Mouse (Mus musculus) liver, postnatal 0 days (tissue): ENCODE measurements around the gene Gcnt4. TPM values are rescaled to one million over a fixed set of nuclear protein-coding genes. Genes with fewer than 3 reads are reported as not detected.

Source experiments
- ATAC-seq: fragments of 200-750 bp; cut with Nextera tagmentation; 2 replicates; pipeline ENCODE4 v1.8.0; 2017; ENCODE audit warnings: mild to moderate bottlenecking, moderate library complexity
- DNase-seq: peaks from one replicate; pipeline ENCODE4 v3.0.0-alpha.2; 2016
- H3K27ac ChIP-seq: fragments of 300-500 bp; sonication (generic); 2 replicates; pipeline ENCODE4 v1.5.1; 2014; ENCODE audit warnings: antibody characterized with exemption, moderate library complexity, mild to moderate bottlenecking, low read depth
- H3K27me3 ChIP-seq: fragments of 300-500 bp; sonication (generic); 2 replicates; pipeline ENCODE4 v1.6.1; 2014; ENCODE audit warnings: low read length, control low read depth, mixed read lengths; ENCODE audit not compliant: insufficient read depth
- H3K36me3 ChIP-seq: fragments of 300-500 bp; sonication (generic); replicated peaks from 2 replicates; pipeline ENCODE4 v1.6.1; 2014; ENCODE audit warnings: mild to moderate bottlenecking, control low read depth, low read length, moderate library complexity, mixed read lengths; ENCODE audit not compliant: insufficient read depth
- H3K4me1 ChIP-seq: fragments of 300-500 bp; sonication (generic); 2 replicates; pipeline ENCODE4 v1.6.1; 2014; ENCODE audit warnings: antibody characterized with exemption, mild to moderate bottlenecking, control low read depth; ENCODE audit not compliant: insufficient read depth
- H3K4me2 ChIP-seq: fragments of 300-500 bp; sonication (generic); 2 replicates; pipeline ENCODE4 v1.6.1; 2014; ENCODE audit warnings: low read depth, mild to moderate bottlenecking, low read length, moderate library complexity, mixed read lengths
- H3K4me3 ChIP-seq: fragments of 300-500 bp; sonication (generic); 2 replicates; pipeline ENCODE4 v1.5.1; 2014; ENCODE audit warnings: low read depth, low read length
- H3K9ac ChIP-seq: fragments of 300-500 bp; sonication (generic); replicated peaks from 2 replicates; pipeline ENCODE4 v1.6.1; 2014; ENCODE audit warnings: mild to moderate bottlenecking, moderate library complexity
- H3K9me3 ChIP-seq: fragments of 300-500 bp; sonication (generic); 2 replicates; pipeline ENCODE4 v1.6.1; 2016; ENCODE audit warnings: mild to moderate bottlenecking, control low read depth, low read length, mixed read lengths
- CTCF ChIP-seq: sonication (generic); IDR thresholded peaks from 2 replicates; pipeline ENCODE4 v1.5.1; 2016; ENCODE audit warnings: antibody characterized with exemption, low read depth
- EP300 ChIP-seq: IDR thresholded peaks from 2 replicates; pipeline ENCODE4 v1.6.1; 2016; ENCODE audit warnings: antibody characterized with exemption, low read depth, mild to moderate bottlenecking
- WGBS: fragments of 180-500 bp; shearing (Covaris S2); extraction: QIAGEN DNeasy Blood & Tissue Kit; methylation state at CpG from one replicate; pipeline ENCODE4 v1.1.7; 2014; ENCODE audit not compliant: insufficient replicate concordance; 5-methylcytosine and 5-hydroxymethylcytosine counted together
- polyA plus RNA-seq: library from polyadenylated mRNA; unstranded; fragments of >200 nt; fragmentation: Nextera tagmentation; extraction: Ambion mirVana; gene quantifications from 2 replicates; pipeline ENCODE4 v1.2.1, GENCODE M21; 2015

The Gcnt4 gene
- 0.45 and 0.72 TPM in 2 replicates for polyA plus RNA-seq

DNA sequence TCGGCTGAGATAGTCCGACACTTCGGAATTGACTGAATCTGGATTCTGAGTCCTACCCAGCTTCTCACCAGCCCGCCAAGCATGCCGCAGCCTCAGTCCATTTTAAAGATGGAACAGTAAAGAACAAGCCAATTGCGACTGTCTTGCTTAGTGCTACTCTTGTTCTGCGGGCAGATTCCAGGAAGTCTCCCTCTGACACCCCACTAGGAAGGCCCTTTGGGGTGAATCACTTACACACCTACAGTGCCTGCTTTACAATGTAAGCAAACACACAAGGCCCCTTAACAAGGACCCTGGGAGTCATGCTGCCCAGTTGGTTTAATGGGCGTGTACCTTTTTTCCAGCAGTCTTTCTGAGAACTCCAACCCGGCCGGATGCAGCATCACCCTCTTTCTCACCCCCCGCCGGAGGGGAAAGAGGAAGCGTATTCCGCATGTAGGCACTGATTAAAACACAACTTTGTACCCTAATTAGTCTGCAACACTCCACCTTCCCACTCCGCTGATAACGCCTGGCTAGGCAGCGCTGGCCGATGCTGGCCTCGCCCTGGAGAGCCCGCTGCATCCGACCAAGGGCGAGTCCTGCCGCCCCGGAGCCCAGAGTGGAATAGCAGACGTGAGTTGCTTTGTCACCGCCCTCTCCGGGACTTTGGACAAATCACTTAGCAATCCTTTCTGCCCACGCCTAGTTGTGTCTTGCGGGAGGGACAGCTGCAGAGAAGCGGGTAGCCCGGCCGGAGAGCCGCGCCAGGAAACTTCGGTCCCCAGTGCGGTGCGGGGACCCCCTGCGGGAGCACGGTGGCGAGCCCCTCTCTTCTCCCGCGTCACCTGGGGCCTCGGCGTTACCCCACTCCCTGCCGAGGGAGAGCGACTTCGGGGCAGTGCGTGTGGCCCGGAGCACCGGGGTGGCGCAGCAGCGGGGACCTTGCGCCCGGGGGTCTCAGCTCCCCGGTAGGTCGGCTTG, at the start of gene Gcnt4:
Gene Gcnt4 (plus strand): TSS at position 691 of the 963 bp plus-strand sequence.
- peak within 1 kb of the TSS; percentile 98 for H3K4me2 ChIP-seq
- DNase-seq (peak; percentile 71), ATAC-seq (peak; percentile 91)
- peak within 1 kb of the TSS; percentile 51; the same call in 1 of the 2 replicates for H3K27ac ChIP-seq
- H3K36me3 ChIP-seq: no peaks in the 10 kb centered on the region
- H3K4me1 ChIP-seq: peaks cover 11% of the 10 kb centered on the region; the same call in 1 of the 2 replicates
- H3K27me3 ChIP-seq: peaks cover 27% of the 10 kb centered on the region
- H3K9ac ChIP-seq: peak within 1 kb of the TSS; percentile 74
- peak within 1 kb of the TSS; percentile 71 for H3K4me3 ChIP-seq
- no peaks in the 10 kb centered on the region for H3K9me3 ChIP-seq
- 11% methylated on average over 56 of the region's 56 CpGs for WGBS
- no peak for TF ChIP-seq CTCF
- TF ChIP-seq EP300: no peak

DNA sequence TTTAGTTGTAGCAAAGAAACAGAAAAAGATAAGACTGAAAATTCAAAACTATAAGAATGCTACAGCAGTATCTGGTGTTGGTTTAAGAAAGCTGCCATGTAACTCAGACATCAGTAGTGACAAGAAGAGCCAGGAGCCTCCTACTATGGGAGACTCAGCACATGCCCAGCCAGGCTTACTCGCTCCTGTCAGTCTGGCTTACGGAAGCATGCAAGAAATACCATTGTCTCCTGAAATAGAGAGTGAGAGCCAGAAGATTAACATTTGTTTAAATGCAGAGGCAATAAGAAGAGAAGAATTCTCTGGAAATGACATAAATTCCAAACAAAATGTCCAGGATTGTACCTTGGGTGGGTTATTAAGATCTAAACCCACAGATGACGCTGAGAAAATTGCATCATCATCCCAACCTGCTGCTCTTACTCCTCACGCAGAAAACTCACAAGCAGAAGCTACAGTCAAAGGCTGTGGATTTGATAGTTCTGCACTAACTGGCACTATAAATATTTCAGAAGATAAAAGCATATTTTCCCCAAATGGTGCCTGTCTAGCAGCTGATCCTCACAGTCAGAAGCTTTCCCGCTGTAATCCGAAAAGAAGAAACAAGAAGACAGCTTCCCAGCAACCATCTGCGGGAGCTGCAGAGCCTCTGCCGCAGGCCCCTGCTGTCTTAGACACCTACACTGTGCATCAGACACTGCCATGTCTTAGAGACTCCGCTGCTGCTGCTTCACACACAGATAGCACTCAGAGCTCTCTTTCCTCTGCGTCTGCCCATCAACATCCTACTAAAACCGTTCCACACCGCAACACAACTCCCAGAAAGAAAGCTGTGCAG, 46.0 kb upstream of the Gcnt4 start:
- H3K9me3 ChIP-seq: no peaks in the 10 kb centered on the region
- no peaks in the 10 kb centered on the region for H3K4me1 ChIP-seq
- no peak for DNase-seq
- no peak overlapping the region for H3K27ac ChIP-seq
- TF ChIP-seq CTCF (no peak), EP300 (no peak)
- 81% methylated on average over 12 of the region's 12 CpGs for whole genome bisulfite sequencing
- H3K27me3 ChIP-seq: no peaks in the 10 kb centered on the region
- H3K4me3 ChIP-seq: no peak overlapping the region
- H3K36me3 ChIP-seq: no peaks in the 10 kb centered on the region
- no peak overlapping the region for H3K9ac ChIP-seq
- no peak for ATAC-seq
- H3K4me2 ChIP-seq: no peak overlapping the region

- ATAC-seq (no peak), DNase-seq (no peak)
- H3K36me3 ChIP-seq: no peaks in the 10 kb centered on the region
- no peak overlapping the region for H3K27ac ChIP-seq
- TF ChIP-seq EP300: no peak
- no peak for TF ChIP-seq CTCF
- no peaks in the 10 kb centered on the region for H3K27me3 ChIP-seq
- no peak overlapping the region for H3K9ac ChIP-seq
- H3K4me1 ChIP-seq: no peaks in the 10 kb centered on the region
- 51% methylated on average over 1 of the region's 1 CpGs for WGBS
- H3K9me3 ChIP-seq: no peaks in the 10 kb centered on the region
- no peak overlapping the region for H3K4me2 ChIP-seq
- no peak overlapping the region for H3K4me3 ChIP-seq
Measured at GRCm38 (mm10) chr13:96884534-96884933, 40.0 kb upstream of the Gcnt4 start.

GRCm38 (mm10) chr13:96889985-96890384, 34.5 kb upstream of the Gcnt4 start:
- DNase-seq (no peak), ATAC-seq (peak; percentile 27; the same call in 1 of the 2 replicates)
- Histone ChIP-seq H3K4me3 (no peak overlapping the region), H3K27me3 (no peaks in the 10 kb centered on the region), H3K9ac (no peak overlapping the region), H3K27ac (no peak overlapping the region), H3K4me1 (no peaks in the 10 kb centered on the region), H3K9me3 (no peaks in the 10 kb centered on the region), H3K4me2 (no peak overlapping the region), H3K36me3 (no peaks in the 10 kb centered on the region)
- no peak for TF ChIP-seq EP300
- TF ChIP-seq CTCF: no peak
- 39% methylated on average over 2 of the region's 2 CpGs for WGBS

DNA sequence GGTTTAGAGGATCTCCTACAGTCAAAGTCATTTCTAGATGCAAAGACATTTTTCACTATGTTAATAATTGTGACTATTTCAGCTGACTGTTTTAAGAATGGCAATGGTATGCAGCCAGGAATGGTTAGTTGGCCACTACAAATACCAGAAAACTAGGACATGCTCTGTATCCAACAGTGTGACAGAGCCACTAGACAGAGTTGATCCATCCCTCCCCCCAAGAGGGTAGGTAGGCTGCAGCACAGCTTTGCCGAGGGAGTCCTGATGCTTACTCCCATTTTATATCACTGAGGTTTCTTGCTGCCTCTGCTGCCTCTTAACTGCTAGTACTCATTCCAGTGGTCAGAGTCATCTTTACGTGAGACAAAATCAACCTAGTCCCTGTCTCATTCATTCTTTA, 29.3 kb upstream of the Gcnt4 start:
- DNase-seq: no peak
- Histone ChIP-seq H3K4me2 (no peak overlapping the region), H3K9me3 (no peaks in the 10 kb centered on the region), H3K27me3 (no peaks in the 10 kb centered on the region), H3K27ac (no peak overlapping the region), H3K4me1 (no peaks in the 10 kb centered on the region), H3K36me3 (no peaks in the 10 kb centered on the region), H3K9ac (no peak overlapping the region), H3K4me3 (no peak overlapping the region)
- WGBS: 63% methylated on average over 2 of the region's 2 CpGs
- ATAC-seq: no peak
- TF ChIP-seq EP300: no peak
- TF ChIP-seq CTCF: no peak

DNA sequence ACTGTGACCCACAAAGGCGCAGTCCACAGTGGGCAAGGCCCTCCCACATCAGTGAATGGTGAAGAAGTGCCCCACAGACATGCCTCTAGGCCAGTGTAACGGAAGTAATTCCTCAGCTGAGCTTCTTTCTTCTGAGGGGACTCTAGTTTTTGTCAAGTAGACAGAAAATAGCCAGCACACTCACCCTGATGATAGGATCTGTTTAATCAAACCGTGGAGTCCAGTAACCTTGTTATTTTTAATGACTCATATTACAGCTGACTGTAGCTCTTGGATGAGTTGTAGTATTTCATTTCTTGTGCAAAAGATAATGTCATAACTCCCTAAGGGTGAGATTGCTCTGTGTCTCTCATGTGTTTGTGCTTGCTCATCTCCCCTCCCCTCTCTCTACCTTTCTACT, 17.8 kb upstream of the Gcnt4 start:
- no peak overlapping the region for H3K4me3 ChIP-seq
- no peak overlapping the region for H3K4me2 ChIP-seq
- no peak overlapping the region for H3K9ac ChIP-seq
- H3K4me1 ChIP-seq: no peaks in the 10 kb centered on the region
- TF ChIP-seq CTCF (no peak), EP300 (no peak)
- H3K9me3 ChIP-seq: no peaks in the 10 kb centered on the region
- no peaks in the 10 kb centered on the region for H3K36me3 ChIP-seq
- 65% methylated on average over 3 of the region's 3 CpGs for WGBS
- H3K27me3 ChIP-seq: no peaks in the 10 kb centered on the region
- ATAC-seq (no peak), DNase-seq (no peak)
- H3K27ac ChIP-seq: no peak overlapping the region
